Mouse (Mus musculus) forebrain, embryonic 15.5 days (tissue): Measurements from ENCODE around the gene Faap20. TPM values are rescaled to one million over a fixed set of nuclear protein-coding genes. Genes with fewer than 3 reads are reported as not detected.

Experiments
- ATAC-seq: fragments of 200-750 bp; cut with Nextera tagmentation; replicated peaks from 2 replicates; pipeline ENCODE4 v1.8.0; 2017; ENCODE audit warnings: mild to moderate bottlenecking, moderate TSS enrichment, moderate library complexity
- H3K27ac ChIP-seq: fragments of 300-500 bp; sonication (generic); replicated peaks from 2 replicates; pipeline ENCODE4 v1.5.1; 2015; ENCODE audit warnings: mild to moderate bottlenecking, inconsistent platforms
- H3K27me3 ChIP-seq: fragments of 300-500 bp; sonication (generic); 2 replicates; pipeline ENCODE4 v1.6.1; 2015; ENCODE audit warnings: inconsistent platforms
- H3K36me3 ChIP-seq: fragments of 300-500 bp; sonication (generic); 2 replicates; pipeline ENCODE4 v1.6.1; 2015; ENCODE audit warnings: mild to moderate bottlenecking, inconsistent platforms
- H3K4me1 ChIP-seq: fragments of 300-500 bp; sonication (generic); 2 replicates; pipeline ENCODE4 v1.6.1; 2015; ENCODE audit warnings: inconsistent platforms
- H3K4me2 ChIP-seq: fragments of 300-500 bp; sonication (generic); replicated peaks from 2 replicates; pipeline ENCODE4 v1.6.1; 2015; ENCODE audit warnings: mild to moderate bottlenecking, inconsistent platforms
- H3K4me3 ChIP-seq: fragments of 300-500 bp; sonication (generic); 2 replicates; pipeline ENCODE4 v1.5.1; 2015; ENCODE audit warnings: mild to moderate bottlenecking, inconsistent platforms
- H3K9ac ChIP-seq: fragments of 300-500 bp; sonication (generic); replicated peaks from 2 replicates; pipeline ENCODE4 v1.6.1; 2015; ENCODE audit warnings: mild to moderate bottlenecking, inconsistent platforms
- H3K9me3 ChIP-seq: fragments of 300-500 bp; sonication (generic); 2 replicates; pipeline ENCODE4 v1.6.1; 2016; ENCODE audit warnings: inconsistent platforms
- WGBS: fragments of 180-500 bp; shearing (Covaris S2); methylation state at CpG from one replicate; pipeline ENCODE4 v1.1.7; 2015; ENCODE audit warnings: mixed read lengths; 5-methylcytosine and 5-hydroxymethylcytosine counted together
- polyA plus RNA-seq: library from polyadenylated mRNA; unstranded; fragments of >200 nt; fragmentation: Nextera tagmentation; extraction: Ambion mirVana; gene quantifications from 2 replicates; pipeline ENCODE4 v1.2.1, GENCODE M21; 2015

Faap20 gene
- polyA plus RNA-seq, 1 experiment from 2014 or later: 89.3 TPM

DNA sequence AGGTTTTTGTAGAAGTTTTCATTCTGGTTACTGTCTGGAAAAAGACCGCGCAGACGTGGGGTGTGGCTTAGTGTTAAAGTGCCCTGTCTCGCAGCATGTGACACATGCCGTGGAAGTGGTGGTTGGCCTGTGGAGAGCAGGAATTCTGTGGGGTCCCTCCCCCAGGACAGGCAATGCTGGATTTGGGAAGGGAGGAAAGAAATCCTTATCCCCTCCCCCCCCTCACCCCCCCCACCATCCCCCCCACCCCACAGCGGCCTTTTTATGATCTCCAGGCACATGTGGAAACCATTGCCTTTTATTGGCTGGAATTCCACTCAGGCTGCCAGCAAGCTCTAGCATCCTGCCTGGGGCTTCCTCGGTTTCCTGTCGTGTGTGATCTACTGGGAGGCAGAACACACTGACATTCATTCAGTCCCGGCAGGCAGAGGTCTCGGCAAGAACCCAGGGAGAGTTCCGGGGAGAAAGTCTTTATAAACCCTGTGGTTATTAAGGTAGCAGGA is 33.5 kb downstream of the Faap20 start:
- no peak for ATAC-seq
- H3K9ac ChIP-seq: no peak overlapping the region
- 48% methylated on average over 11 of the region's 11 CpGs for WGBS

DNA sequence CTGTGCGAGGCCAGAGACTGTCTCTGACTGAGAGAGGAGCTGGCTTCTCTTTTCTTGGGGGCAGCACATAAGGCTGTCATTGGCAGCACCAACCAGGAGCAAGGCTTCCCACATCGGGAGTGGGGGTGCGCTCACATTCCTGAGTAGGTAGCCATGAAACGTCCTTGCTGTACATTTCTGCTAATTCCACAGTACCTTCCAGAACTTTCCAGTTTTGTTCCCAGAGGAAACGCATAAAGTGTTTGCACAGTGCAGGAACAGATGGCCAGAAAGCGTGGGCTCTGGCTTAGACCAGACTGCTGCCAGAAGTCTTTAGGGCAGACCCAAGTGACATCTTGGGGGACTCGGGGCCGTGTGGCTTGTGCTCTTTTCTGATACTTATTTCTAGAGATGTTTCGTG is 34.0 kb downstream of the Faap20 start:
- ATAC-seq: no peak
- Histone ChIP-seq H3K4me3 (no peak overlapping the region), H3K4me2 (no peak overlapping the region), H3K9ac (no peak overlapping the region), H3K36me3 (no peaks in the 10 kb centered on the region), H3K9me3 (no peaks in the 10 kb centered on the region), H3K27me3 (no peaks in the 10 kb centered on the region), H3K4me1 (peaks cover 27% of the 10 kb centered on the region), H3K27ac (peak overlapping the region; percentile 70)
- WGBS: 79% methylated on average over 9 of the region's 9 CpGs

More for the DNA sequence above, 33.5 kb downstream of the Faap20 start:
- Histone ChIP-seq H3K9me3 (no peaks in the 10 kb centered on the region), H3K4me1 (peaks cover 27% of the 10 kb centered on the region), H3K4me2 (no peak overlapping the region), H3K27me3 (no peaks in the 10 kb centered on the region), H3K27ac (peak overlapping the region; percentile 70), H3K4me3 (no peak overlapping the region), H3K36me3 (no peaks in the 10 kb centered on the region)

DNA sequence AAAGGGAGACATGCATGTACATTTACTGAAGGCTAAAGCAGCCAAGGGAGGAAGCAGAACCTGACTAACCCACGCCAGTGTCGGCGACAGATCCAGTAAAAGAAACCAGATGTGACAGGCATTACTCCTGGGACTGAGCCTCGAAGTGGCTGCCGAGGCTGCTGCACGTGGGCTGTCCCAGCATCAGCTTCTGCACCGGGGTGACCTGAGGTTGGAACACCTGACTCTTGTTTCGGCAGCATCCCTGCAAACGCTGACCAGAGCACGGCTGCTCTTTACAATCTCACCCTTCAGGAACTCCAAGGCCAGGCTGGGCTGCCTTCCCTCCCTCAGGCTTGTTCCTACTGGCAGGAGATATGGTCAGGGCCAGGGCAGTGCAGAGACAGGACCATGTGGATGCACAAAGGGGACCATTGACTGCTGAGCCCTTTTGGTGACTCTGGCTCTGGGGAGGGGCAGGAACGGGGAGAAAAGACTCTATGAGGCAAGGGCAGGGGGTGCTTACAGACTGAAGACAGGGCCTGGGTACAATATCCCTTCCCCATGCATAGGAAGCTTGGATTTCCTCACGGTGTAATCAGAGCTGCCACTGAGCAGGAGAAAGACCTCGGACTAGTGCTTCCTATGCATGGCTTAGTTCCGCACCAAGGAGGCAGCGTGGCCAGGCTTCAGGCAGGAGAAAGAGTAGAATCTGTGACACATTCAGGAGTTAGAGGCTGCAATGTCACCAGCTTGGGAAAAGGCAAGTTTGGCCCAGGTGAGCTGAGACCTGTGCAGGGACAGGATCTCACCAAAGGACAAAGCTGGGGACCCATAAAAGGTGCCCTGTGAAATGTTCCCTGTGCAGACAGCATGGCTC is 35.1 kb downstream of the Faap20 start:
- Histone ChIP-seq H3K4me1 (peaks cover 27% of the 10 kb centered on the region), H3K9me3 (no peaks in the 10 kb centered on the region), H3K4me3 (no peak overlapping the region), H3K9ac (no peak overlapping the region), H3K27ac (no peak overlapping the region), H3K36me3 (no peaks in the 10 kb centered on the region), H3K27me3 (no peaks in the 10 kb centered on the region), H3K4me2 (no peak overlapping the region)
- 84% methylated on average over 15 of the region's 15 CpGs for WGBS
- no peak for ATAC-seq

DNA sequence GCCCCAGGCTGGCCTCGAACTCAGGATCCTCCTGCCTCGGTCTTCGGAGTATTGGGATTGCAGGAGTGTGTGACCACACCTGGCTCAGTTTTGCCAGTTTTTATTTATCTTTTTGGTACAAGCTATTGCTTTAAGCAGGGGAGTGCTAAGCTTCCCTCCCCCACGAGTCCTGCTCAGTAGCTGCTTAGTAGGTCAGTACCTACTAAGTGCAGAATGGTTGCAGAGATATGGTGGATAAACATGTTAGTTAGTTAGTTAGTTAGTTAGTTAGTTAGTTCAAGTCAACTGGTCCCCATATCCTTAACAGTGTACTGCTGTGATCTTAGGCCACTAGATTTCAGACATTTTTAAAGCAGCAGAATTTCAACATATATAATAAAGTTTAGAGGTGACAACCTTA is 36.5 kb downstream of the Faap20 start:
- H3K4me3 ChIP-seq: no peak overlapping the region
- no peaks in the 10 kb centered on the region for H3K36me3 ChIP-seq
- H3K4me2 ChIP-seq: no peak overlapping the region
- no peak for ATAC-seq
- no peak overlapping the region for H3K9ac ChIP-seq
- WGBS: 91% methylated on average over 4 of the region's 4 CpGs
- peaks cover 17% of the 10 kb centered on the region for H3K4me1 ChIP-seq
- H3K9me3 ChIP-seq: no peaks in the 10 kb centered on the region
- H3K27ac ChIP-seq: no peak overlapping the region
- H3K27me3 ChIP-seq: no peaks in the 10 kb centered on the region

DNA sequence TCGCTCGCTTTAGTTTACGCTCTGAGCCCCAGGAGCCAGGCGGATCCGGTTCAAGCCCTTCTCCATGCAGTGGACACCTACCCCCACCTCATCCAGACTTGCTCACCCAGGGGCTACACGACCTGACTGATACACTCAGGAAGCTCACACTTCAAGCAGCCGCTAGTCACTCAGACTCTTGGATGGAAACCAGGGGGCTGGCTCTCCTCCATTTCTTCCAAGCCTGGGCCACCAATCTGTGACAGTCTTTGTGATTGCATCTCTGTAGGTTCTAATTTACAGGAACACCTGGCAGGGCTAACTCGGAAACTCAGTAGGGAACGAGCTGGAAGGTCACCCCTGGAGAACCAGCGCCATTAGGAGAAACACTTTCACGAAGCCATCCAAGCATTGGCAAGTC is 38.1 kb downstream of the Faap20 start:
- Histone ChIP-seq H3K27ac (peak overlapping the region; percentile 31), H3K9me3 (no peaks in the 10 kb centered on the region), H3K27me3 (no peaks in the 10 kb centered on the region), H3K4me1 (peaks cover 11% of the 10 kb centered on the region), H3K36me3 (no peaks in the 10 kb centered on the region), H3K9ac (no peak overlapping the region), H3K4me3 (no peak overlapping the region), H3K4me2 (no peak overlapping the region)
- 82% methylated on average over 11 of the region's 11 CpGs for WGBS
- ATAC-seq: no peak

DNA sequence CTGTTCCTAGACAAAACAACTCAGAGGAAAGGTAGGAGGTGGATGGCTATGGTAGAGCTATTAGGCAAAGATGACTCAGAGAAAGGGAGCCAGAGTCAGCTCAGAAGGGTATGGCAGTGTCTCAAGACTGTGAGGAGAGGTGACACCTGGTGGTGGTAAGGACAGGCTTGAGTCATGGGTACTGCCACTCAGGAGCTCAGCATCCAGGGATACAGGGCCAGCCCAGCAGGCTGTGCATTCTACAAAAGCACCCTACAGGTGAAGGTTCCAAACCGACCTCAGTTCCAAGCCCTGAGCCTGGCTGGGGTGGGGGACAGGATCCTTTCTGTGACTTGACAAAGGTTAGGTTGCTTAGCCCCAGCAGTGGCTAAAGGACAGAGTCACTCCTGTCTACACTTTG is 39.0 kb downstream of the Faap20 start:
- H3K4me1 ChIP-seq: peaks cover 4% of the 10 kb centered on the region
- H3K27me3 ChIP-seq: no peaks in the 10 kb centered on the region
- H3K9me3 ChIP-seq: no peaks in the 10 kb centered on the region
- no peak overlapping the region for H3K4me3 ChIP-seq
- ATAC-seq: no peak
- peaks cover 3% of the 10 kb centered on the region; the same call in 1 of the 2 replicates for H3K36me3 ChIP-seq
- H3K27ac ChIP-seq: no peak overlapping the region
- whole genome bisulfite sequencing: 91% methylated on average over 1 of the region's 1 CpGs
- H3K4me2 ChIP-seq: no peak overlapping the region
- no peak overlapping the region for H3K9ac ChIP-seq

DNA sequence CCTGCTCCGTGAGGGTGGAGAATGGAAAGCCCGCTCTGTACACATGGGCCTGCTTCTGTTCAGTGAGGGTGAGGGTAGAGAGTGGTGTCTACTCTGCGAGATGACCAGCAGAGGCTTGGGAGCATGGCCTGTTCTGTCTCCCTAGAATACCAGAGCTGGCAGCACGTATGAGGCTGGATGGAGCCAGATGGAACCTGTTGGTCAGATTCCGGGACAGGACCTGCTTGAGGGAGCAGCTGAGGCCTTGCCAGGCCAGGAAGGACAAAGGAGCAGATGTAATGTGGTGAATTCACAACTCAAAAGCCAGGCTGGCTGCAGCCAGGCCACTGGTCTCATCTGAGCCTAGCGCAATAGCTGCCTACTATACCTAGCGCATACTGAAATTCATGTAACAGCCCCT is 40.4 kb downstream of the Faap20 start:
- Histone ChIP-seq H3K4me3 (no peak overlapping the region), H3K9ac (no peak overlapping the region), H3K27ac (no peak overlapping the region), H3K27me3 (no peaks in the 10 kb centered on the region), H3K4me2 (no peak overlapping the region), H3K36me3 (peaks cover 3% of the 10 kb centered on the region; the same call in 1 of the 2 replicates), H3K9me3 (no peaks in the 10 kb centered on the region), H3K4me1 (peaks cover 11% of the 10 kb centered on the region)
- WGBS: 91% methylated on average over 7 of the region's 7 CpGs
- no peak for ATAC-seq

DNA sequence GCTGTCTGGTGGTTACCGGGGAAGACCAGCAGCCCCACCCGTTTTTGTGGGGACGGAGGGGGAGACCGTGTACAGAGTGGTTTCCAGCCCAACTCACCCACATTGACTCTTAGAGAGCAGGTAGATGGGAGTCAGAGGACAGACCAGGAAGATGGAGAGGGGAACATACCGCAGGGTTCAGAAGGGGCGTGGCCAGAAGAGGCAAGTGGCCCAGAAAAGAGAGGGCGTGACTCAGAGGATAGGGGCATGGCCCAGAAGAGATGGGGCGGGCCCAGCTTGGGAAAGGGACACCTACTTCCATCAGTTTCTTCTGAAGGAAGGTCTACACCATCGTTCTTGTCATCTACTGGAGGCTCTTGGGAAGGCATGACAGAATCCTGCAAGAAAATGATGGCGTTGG is 43.3 kb downstream of the Faap20 start:
- peaks cover 25% of the 10 kb centered on the region for H3K4me1 ChIP-seq
- no peak overlapping the region for H3K4me2 ChIP-seq
- no peaks in the 10 kb centered on the region for H3K27me3 ChIP-seq
- H3K27ac ChIP-seq: no peak overlapping the region
- H3K4me3 ChIP-seq: no peak overlapping the region
- no peak for ATAC-seq
- peaks cover 3% of the 10 kb centered on the region; the same call in 1 of the 2 replicates for H3K36me3 ChIP-seq
- H3K9me3 ChIP-seq: no peaks in the 10 kb centered on the region
- no peak overlapping the region for H3K9ac ChIP-seq
- whole genome bisulfite sequencing: 87% methylated on average over 10 of the region's 10 CpGs

DNA sequence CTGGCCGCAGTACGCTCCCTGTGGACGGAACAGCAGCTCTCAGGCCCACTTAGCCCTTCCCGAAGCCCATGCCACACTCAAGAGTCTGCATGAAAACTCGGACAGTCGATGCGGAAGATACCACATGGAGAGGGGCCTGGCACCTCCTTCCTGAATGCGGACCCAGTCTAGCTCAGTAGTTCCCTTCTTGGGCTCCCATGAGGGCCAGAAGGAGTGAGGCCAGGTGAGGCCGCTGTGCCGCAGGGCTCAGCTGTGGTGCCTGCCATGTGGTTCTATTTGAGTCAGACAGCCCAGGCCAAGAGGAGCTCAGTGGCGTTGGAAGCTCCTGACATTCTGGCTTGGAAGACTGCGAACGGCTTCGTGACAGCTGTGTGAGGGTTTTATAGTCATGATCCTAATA is 44.8 kb downstream of the Faap20 start:
- H3K4me3 ChIP-seq: no peak overlapping the region
- peak overlapping the region; percentile 91 for H3K27ac ChIP-seq
- no peaks in the 10 kb centered on the region for H3K9me3 ChIP-seq
- H3K4me2 ChIP-seq: no peak overlapping the region
- WGBS: 92% methylated on average over 14 of the region's 14 CpGs
- H3K36me3 ChIP-seq: peaks cover 3% of the 10 kb centered on the region; the same call in 1 of the 2 replicates
- H3K27me3 ChIP-seq: no peaks in the 10 kb centered on the region
- no peak overlapping the region for H3K9ac ChIP-seq
- ATAC-seq: no peak
- peaks cover 25% of the 10 kb centered on the region for H3K4me1 ChIP-seq

DNA sequence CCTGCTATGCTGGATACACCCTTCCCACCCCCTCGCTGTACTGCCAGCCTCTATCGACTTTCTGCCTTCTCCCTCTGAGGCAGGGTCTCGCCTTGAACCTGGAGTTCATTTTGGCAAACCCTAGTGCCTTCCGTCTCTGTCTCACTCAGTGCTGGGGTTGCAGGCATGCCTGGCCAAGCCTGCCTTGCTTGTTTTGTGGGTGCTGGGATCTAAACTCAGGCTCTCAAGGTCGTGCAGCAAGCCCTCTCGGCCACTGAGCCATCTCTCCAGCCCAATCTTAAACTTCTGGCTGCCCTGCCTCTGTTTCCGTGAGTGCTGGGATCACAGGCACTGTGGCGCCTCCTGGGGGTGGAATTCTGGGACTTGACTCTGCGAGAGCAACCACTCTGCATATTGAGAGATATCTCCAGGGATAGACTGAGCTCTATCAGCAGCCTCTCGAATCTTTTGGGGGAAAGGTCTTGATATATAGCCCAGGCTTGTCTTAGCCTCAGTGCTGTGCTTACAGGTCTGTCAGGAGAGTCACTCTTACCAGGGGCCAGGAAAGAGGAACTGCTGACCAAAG is 45.5 kb downstream of the Faap20 start:
- 80% methylated on average over 10 of the region's 10 CpGs for WGBS
- Histone ChIP-seq H3K27ac (peak overlapping the region; percentile 91), H3K9ac (no peak overlapping the region), H3K4me1 (peaks cover 25% of the 10 kb centered on the region), H3K36me3 (peaks cover 3% of the 10 kb centered on the region; the same call in 1 of the 2 replicates), H3K27me3 (no peaks in the 10 kb centered on the region), H3K9me3 (no peaks in the 10 kb centered on the region), H3K4me3 (no peak overlapping the region), H3K4me2 (no peak overlapping the region)
- no peak for ATAC-seq

DNA sequence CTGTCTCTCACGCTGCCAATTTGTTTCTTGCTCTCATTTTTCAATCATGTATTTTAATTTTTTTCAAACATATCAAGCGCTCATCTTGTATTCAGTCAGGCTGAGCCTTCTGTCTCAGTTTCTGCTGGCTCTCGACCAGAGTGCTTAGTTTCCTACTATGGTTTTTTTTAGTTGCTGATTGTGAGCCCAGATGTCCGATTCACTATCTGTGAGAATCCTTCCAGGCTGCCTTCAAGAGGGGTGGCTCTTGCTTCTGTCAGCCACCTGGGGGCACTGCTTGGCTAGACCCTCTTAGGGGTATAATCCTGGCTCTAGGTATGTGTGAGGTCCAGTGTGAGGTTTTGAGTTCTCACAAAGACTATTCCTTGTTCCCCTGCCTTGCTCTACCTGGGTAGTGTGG is 46.4 kb downstream of the Faap20 start:
- 0 out of 2 replicates have a peak, but pooled peaks have one; percentile 33 for ATAC-seq
- Histone ChIP-seq H3K9me3 (no peaks in the 10 kb centered on the region), H3K36me3 (peaks cover 3% of the 10 kb centered on the region; the same call in 1 of the 2 replicates), H3K9ac (no peak overlapping the region), H3K4me1 (peaks cover 25% of the 10 kb centered on the region), H3K4me3 (no peak overlapping the region), H3K27ac (peak overlapping the region; percentile 91), H3K4me2 (no peak overlapping the region), H3K27me3 (no peaks in the 10 kb centered on the region)
- 48% methylated on average over 4 of the region's 4 CpGs for WGBS

DNA sequence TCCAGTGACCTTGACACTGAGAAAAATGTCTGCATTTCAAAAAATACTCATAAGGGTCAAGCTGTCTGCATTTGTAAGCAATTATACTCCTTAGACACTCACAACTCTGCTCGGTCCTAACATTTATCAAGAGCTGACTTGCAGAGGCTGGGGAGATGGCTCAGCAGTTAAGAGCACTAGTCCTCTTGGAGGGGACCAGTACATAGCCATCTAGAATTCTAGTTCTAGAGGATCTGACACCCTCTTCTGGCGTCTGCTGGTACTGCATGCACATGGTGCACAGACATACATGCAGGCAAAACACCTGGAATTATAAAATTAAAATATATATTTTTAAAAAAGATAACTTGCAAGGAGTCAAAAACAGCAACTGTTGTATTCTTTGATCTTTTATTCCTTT is 47.5 kb downstream of the Faap20 start:
- H3K36me3 ChIP-seq: peaks cover 3% of the 10 kb centered on the region; the same call in 1 of the 2 replicates
- 65% methylated on average over 2 of the region's 2 CpGs for WGBS
- no peak for ATAC-seq
- peaks cover 30% of the 10 kb centered on the region for H3K4me1 ChIP-seq
- no peak overlapping the region for H3K4me2 ChIP-seq
- H3K27ac ChIP-seq: peak overlapping the region; percentile 91; the same call in 1 of the 2 replicates
- no peak overlapping the region for H3K4me3 ChIP-seq
- no peaks in the 10 kb centered on the region for H3K9me3 ChIP-seq
- no peak overlapping the region for H3K9ac ChIP-seq
- H3K27me3 ChIP-seq: no peaks in the 10 kb centered on the region
